Mouse (Mus musculus) forebrain, postnatal 0 days (tissue): ENCODE data around the gene Arih2. TPM values are rescaled to one million over a fixed set of nuclear protein-coding genes. Genes with fewer than 3 reads are reported as not detected.

Source experiments
- ATAC-seq: fragments of 200-750 bp; cut with Nextera tagmentation; 2 replicates; pipeline ENCODE4 v1.8.0; 2017; ENCODE audit warnings: mild to moderate bottlenecking, moderate library complexity
- DNase-seq: peaks from one replicate; pipeline ENCODE4 v3.0.0-alpha.2; 2015
- H3K27ac ChIP-seq: fragments of 300-500 bp; sonication (generic); 2 replicates; pipeline ENCODE4 v1.5.1; 2014; ENCODE audit warnings: low read depth, mild to moderate bottlenecking, antibody characterized with exemption, low read length, moderate library complexity, mixed read lengths
- H3K27me3 ChIP-seq: fragments of 300-500 bp; sonication (generic); 2 replicates; pipeline ENCODE4 v1.6.1; 2014; ENCODE audit warnings: mild to moderate bottlenecking, low read length, mixed read lengths; ENCODE audit not compliant: insufficient read depth
- H3K36me3 ChIP-seq: fragments of 300-500 bp; sonication (generic); 2 replicates; pipeline ENCODE4 v1.6.1; 2014; ENCODE audit warnings: mild to moderate bottlenecking, moderate library complexity; ENCODE audit not compliant: insufficient read depth
- H3K4me1 ChIP-seq: fragments of 300-500 bp; sonication (generic); 2 replicates; pipeline ENCODE4 v1.6.1; 2014; ENCODE audit warnings: antibody characterized with exemption; ENCODE audit not compliant: insufficient read depth
- H3K4me2 ChIP-seq: fragments of 300-500 bp; sonication (generic); 2 replicates; pipeline ENCODE4 v1.6.1; 2014; ENCODE audit warnings: low read depth, mild to moderate bottlenecking, moderate library complexity
- H3K4me3 ChIP-seq: fragments of 300-500 bp; sonication (generic); 2 replicates; pipeline ENCODE4 v1.5.1; 2014; ENCODE audit warnings: low read depth, low read length, mixed read lengths
- H3K9ac ChIP-seq: fragments of 300-500 bp; sonication (generic); 2 replicates; pipeline ENCODE4 v1.6.1; 2014; ENCODE audit warnings: mild to moderate bottlenecking
- H3K9me3 ChIP-seq: fragments of 300-500 bp; sonication (generic); 2 replicates; pipeline ENCODE4 v1.6.1; 2016; ENCODE audit warnings: low read length
- CTCF ChIP-seq: sonication (generic); IDR thresholded peaks from 2 replicates; pipeline ENCODE4 v1.5.1; 2016; ENCODE audit warnings: antibody characterized with exemption, control low read depth, low read depth
- WGBS: fragments of 180-500 bp; shearing (Covaris S2); extraction: QIAGEN DNeasy Blood & Tissue Kit; methylation state at CpG from one replicate; pipeline ENCODE4 v1.1.7; 2014; 5-methylcytosine and 5-hydroxymethylcytosine counted together
- polyA plus RNA-seq: library from polyadenylated mRNA; unstranded; fragments of >200 nt; fragmentation: Nextera tagmentation; extraction: Ambion mirVana; gene quantifications from 2 replicates; pipeline ENCODE4 v1.2.1, GENCODE M21; 2015
- total RNA-seq: library from RNA; depleted of rRNA; stranded (reverse); fragments of >200 nt; gene quantifications from 2 replicates; pipeline ENCODE4 v1.2.3, GENCODE M21; 2014

Gene Arih2
- total and polyA plus RNA-seq, 2 experiments from 2014 or later: 40.3 to 70.9 TPM

- H3K36me3 ChIP-seq: peaks cover 36% of the 10 kb centered on the region
- TF ChIP-seq CTCF: no peak
- H3K9me3 ChIP-seq: no peaks in the 10 kb centered on the region
- DNase-seq: no peak
- ATAC-seq: no peak
- peaks cover 21% of the 10 kb centered on the region for H3K4me1 ChIP-seq
- H3K4me3 ChIP-seq: no peak overlapping the region
- 89% methylated on average over 12 of the region's 12 CpGs for WGBS
- H3K9ac ChIP-seq: no peak overlapping the region
- H3K4me2 ChIP-seq: no peak overlapping the region
- H3K27ac ChIP-seq: no peak overlapping the region
- H3K27me3 ChIP-seq: no peaks in the 10 kb centered on the region
Measured at GRCm38 (mm10) chr9:108574921-108575320, 74.3 kb downstream of the Arih2 start.

GRCm38 (mm10) chr9:108573774-108574690 lies 75.2 kb downstream of the Arih2 start:
- WGBS: 53% methylated on average over 26 of the region's 26 CpGs
- no peaks in the 10 kb centered on the region for H3K9me3 ChIP-seq
- peaks cover 18% of the 10 kb centered on the region for H3K4me1 ChIP-seq
- H3K27ac ChIP-seq: no peak overlapping the region
- no peaks in the 10 kb centered on the region for H3K27me3 ChIP-seq
- H3K4me3 ChIP-seq: no peak overlapping the region
- peaks cover 36% of the 10 kb centered on the region for H3K36me3 ChIP-seq
- peak; percentile 55 for DNase-seq
- no peak overlapping the region for H3K4me2 ChIP-seq
- H3K9ac ChIP-seq: no peak overlapping the region
- peak; percentile 75 for TF ChIP-seq CTCF
- no peak for ATAC-seq

DNA sequence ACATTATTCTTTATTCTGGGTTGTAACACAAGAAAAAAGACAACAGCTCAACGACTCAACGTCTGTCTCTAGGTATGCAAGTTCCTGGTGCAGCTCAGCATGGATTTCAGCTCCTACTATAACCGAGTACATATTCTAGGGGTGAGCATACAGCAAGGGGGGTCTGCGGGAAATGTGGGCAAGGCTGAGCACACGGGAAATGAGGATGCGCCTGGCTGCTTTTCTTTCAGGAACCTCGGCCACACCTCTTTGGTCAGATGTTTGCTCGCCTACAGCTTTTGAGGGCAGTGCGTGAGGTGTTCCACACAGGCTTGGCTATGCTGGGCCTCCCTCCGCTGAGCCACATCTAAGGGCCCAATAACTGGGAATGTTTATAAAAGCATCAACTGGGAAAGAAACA lies 76.9 kb downstream of the Arih2 start:
- H3K9me3 ChIP-seq: no peaks in the 10 kb centered on the region
- H3K4me3 ChIP-seq: no peak overlapping the region
- ATAC-seq (no peak), DNase-seq (no peak)
- H3K27ac ChIP-seq: no peak overlapping the region
- no peaks in the 10 kb centered on the region for H3K27me3 ChIP-seq
- peaks cover 20% of the 10 kb centered on the region for H3K4me1 ChIP-seq
- no peak overlapping the region for H3K4me2 ChIP-seq
- H3K36me3 ChIP-seq: peaks cover 36% of the 10 kb centered on the region
- WGBS: 83% methylated on average over 10 of the region's 10 CpGs
- H3K9ac ChIP-seq: no peak overlapping the region
- no peak for TF ChIP-seq CTCF

GRCm38 (mm10) chr9:108571401-108571973 lies 77.7 kb downstream of the Arih2 start:
- Histone ChIP-seq H3K9ac (no peak overlapping the region), H3K27me3 (no peaks in the 10 kb centered on the region), H3K4me1 (peaks cover 15% of the 10 kb centered on the region), H3K36me3 (peaks cover 36% of the 10 kb centered on the region), H3K27ac (no peak overlapping the region), H3K4me2 (no peak overlapping the region), H3K9me3 (no peaks in the 10 kb centered on the region), H3K4me3 (no peak overlapping the region)
- ATAC-seq (no peak), DNase-seq (no peak)
- 92% methylated on average over 16 of the region's 16 CpGs for WGBS
- TF ChIP-seq CTCF: no peak

GRCm38 (mm10) chr9:108570207-108570896 lies 78.8 kb downstream of the Arih2 start:
- peak; percentile 71 for TF ChIP-seq CTCF
- ATAC-seq (no peak), DNase-seq (peak; percentile 74)
- Histone ChIP-seq H3K4me1 (peaks cover 19% of the 10 kb centered on the region), H3K27ac (peak overlapping the region; percentile 72), H3K9ac (peak overlapping the region; percentile 58), H3K4me2 (peak overlapping the region; percentile 95), H3K36me3 (peaks cover 40% of the 10 kb centered on the region), H3K9me3 (no peaks in the 10 kb centered on the region), H3K27me3 (no peaks in the 10 kb centered on the region), H3K4me3 (peak overlapping the region; percentile 55)
- 2% methylated on average over 40 of the region's 40 CpGs for WGBS

DNA sequence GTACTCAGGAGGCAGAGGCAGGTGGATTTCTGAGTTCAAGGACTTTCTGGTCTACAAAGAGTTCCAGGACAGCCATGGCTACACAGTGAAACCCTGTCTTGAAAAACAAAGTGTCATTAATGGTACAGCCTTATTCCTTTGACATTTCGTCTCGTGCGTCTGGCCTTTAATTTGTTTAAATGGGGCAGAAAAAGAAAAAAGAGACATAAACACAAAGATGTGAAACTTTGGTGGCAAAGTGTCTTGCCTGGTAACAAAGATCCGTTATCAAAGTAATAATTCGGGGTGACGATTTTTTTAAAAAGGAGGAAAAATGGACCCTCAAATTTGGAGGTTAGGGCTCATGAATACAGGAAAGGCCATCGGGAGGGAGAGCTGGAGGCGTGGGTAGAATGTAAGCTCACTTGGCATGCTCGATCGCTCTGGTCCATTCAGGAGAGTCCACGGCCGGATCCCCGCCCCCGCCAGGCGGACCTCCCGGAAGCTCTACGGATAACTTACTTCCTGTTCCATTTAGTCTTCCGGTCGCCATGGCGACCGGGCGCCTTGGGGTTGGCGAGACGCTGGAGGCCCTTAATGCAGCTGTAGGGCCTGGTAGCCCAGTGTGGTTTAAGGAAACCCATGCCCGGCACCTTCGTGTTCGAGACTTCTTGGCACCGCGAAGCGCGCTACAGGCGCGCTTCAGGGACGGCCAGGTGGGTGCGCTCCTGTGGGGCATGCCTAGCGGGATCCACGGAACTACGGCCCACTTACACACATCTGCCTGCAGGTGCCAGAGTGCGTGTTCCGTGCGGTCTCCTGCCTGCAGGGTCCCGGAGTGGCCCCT lies 79.6 kb downstream of the Arih2 start, which contains the start of gene Dalrd3:
Dalrd3 (plus strand) TSS at position 506 of the 826 bp plus-strand sequence.
- 5% methylated on average over 42 of the region's 42 CpGs for WGBS
- Histone ChIP-seq H3K36me3 (peaks cover 40% of the 10 kb centered on the region), H3K4me1 (peaks cover 19% of the 10 kb centered on the region), H3K4me2 (peak within 1 kb of the TSS; percentile 95), H3K9ac (peak within 1 kb of the TSS; percentile 58), H3K27me3 (no peaks in the 10 kb centered on the region), H3K9me3 (no peaks in the 10 kb centered on the region), H3K4me3 (peak within 1 kb of the TSS; percentile 55), H3K27ac (peak within 1 kb of the TSS; percentile 72)
- DNase-seq: peak; percentile 92
- TF ChIP-seq CTCF: no peak
- peak; percentile 62 for ATAC-seq
